Mouse (Mus musculus) neural tube, embryonic 10.5 days (tissue): ENCODE data around the gene Cubn.

ENCODE experiments used
- DNase-seq: peaks from one replicate; pipeline ENCODE4 v3.0.0-alpha.2; 2017; ENCODE audit warnings: low spot score; ENCODE audit errors: extremely low spot score

Gene Cubn

DNA sequence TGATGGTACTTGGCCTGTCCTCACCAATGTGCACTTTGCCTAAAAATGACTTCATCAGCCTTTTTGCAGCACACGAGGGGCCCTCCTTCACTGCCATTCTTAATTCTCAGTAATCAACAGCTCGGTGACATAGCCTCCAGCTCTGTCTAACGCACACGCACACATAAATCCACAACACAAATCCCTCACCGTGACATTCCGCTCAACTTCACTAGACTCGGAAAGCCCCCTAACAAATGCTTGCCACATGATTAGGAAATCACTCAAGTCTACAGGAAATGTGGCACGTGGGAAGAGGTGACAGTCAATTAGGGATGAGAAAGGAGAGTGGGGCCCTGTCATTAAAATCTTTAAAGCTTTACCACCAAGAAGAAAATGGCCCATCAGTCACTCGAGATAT is 250.9 kb downstream of the Cubn start:
- DNase-seq = no peak

DNA sequence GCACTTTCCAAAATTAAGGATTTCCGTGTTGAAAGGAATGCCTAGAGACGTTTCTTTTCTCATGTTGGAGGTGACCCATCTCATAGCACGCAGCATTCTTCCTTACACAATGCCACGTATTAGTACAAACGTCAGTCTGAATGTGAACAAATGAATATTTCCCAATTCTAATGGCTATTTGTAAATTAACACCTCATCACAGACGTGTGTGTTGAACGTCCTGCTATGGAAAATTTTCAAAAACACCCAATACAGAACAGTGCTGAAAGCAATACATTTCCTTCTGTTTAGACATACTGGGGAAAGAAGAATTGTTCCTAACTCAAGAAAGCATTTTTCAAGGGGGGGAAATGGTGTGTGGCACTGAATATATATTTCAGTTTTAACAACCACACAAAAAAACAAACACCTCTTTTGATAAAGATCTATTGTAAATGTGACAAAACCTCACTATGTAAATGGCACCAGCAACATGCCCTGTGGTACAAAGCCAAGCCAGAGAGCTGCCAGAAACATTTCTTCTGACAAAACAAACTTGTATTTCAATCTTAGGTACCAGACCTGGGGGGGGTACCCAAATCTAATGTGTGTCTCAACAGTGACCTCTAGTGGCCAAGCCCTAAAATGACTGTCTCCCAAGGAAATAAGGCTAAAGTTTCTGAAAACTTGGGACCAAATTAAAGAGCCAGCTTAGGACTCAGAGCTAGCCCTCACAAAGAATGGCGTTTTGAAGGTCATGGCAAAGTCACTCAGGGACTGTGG is 254.3 kb downstream of the Cubn start:
- peak; percentile 48 for DNase-seq

DNA sequence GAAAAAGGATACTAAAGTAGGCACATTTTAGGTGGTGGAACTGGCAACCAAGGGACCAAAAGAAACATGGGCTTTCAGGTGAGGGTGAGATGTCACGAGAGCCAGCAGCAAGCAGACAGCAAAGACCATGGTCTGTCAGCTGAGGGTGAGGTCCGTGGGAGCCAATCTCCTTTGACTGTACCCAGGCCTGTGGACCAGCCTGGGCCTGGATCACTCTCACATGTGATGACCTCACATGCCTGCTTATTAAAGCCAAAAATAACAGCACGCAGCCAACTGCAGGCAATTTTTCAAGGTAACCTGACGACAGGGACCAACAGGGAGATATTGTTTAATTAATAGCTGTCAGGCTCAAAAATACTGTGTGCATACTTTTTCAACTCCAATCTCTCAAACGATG is 255.9 kb downstream of the Cubn start:
- no peak for DNase-seq

GRCm38 (mm10) chr2:13234796-13235195 is 256.8 kb downstream of the Cubn start:
- DNase-seq = no peak

DNA sequence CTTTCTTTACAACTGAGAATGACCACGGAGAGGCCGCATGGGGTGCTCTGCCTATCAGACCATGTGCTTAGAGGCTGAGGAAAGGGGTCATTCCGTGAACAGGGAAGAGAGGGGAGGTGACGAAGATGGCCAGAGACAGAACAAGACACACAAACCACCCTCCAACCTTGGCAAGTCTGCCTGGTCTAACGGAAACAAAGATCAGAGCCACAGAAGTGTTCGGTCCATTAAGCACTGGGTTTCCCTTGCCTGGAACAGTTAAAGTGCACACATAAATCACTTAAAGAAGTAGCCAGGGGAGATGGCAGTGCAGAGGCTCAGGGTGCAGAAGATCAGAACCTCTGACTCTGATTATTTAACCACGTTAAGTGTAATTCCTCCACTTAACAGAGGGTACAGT is 257.7 kb downstream of the Cubn start:
- DNase-seq = peak; percentile 34

GRCm38 (mm10) chr2:13233254-13233835 is 258.3 kb downstream of the Cubn start:
- DNase-seq = no peak

DNA sequence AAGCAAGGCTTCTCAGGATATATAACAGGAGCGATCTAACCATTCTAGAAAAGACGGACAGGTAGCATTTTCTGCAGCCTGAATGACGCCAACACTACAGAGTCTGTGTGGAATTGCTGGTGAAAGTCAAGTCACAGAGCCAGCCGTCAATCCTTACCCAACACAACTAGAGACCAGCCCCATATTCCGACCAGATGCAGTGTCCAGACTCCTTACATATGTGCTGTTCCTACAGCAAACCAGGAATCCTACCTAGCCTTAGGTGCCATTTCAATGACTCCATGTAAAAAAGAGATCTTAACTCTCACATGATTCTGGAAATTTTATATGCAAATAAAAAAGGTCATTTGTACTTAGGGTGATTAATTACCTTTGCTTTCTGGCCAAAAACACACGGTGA is 259.3 kb downstream of the Cubn start:
- no peak for DNase-seq

DNA sequence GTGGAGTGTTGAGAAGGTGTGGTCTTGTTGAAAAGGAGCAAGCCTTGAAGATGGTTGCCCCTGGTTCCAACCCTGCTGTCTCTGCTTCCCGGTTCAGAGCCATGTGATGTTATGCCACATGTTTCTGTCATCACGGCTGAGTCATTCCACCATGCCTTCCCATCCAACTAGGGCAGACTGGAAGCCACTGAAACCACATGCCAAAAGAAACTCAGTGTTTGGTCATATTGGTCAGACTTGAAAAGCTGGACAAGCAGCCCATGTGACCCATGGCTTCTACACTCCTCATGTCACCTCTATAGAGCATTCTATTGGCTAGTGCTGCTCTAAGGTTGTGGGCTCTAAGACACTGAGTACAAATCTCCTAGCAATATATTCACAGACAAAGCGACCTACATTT is 261.9 kb downstream of the Cubn start:
- no peak for DNase-seq
